Mouse (Mus musculus) spleen, adult 2 months (tissue): ENCODE measurements around the gene Atp5j2.

Experiments used
- CTCF ChIP-seq: fragments of 200-500 bp; IDR thresholded peaks from 2 replicates; pipeline ENCODE4 v1.5.1; 2011; ENCODE audit warnings: mild to moderate bottlenecking, inconsistent platforms; ENCODE audit not compliant: insufficient read depth, insufficient read length, insufficient replicate concordance; ENCODE audit errors: extremely low read depth
- POLR2A ChIP-seq: fragments of 200-500 bp; IDR thresholded peaks from 2 replicates; pipeline ENCODE4 v1.6.1; 2011; ENCODE audit warnings: low read depth, low read length, inconsistent platforms

DNA sequence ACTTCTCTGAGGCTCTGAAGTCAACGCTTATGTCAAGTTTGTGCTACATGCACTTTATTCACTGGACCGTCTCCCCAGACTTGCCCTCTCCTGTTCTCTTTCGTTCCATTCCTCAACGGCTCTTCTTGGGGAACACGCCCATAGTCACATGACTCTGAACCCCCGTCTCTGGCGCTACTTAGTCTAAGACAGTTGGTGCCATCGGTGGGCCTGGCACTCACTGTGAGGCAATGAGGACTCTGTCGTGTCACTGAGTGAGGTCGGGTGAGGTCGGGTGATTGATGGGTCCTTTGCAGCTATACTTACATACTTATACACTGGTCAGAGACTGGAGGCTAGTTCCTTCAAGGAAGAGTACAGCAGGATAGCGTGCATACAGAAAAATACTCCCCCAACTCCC is 31.5 kb upstream of the Atp5j2 start:
- TF ChIP-seq CTCF (no peak), POLR2A (no peak)
